Mouse (Mus musculus) ovary, postnatal 36 days (tissue): ENCODE data around the gene Vamp9.

ENCODE experiments used
- DNase-seq: peaks from one replicate; pipeline ENCODE4 v3.0.0; 2022; ENCODE audit warnings: low spot score, mixed read lengths

The Vamp9 gene

GRCm38 (mm10) chr5:99906181-99906956 is at the start of gene Vamp9:
TSS of gene Vamp9 (plus strand) at chr5:99906254.
- DNase-seq, result peak; percentile 93

- no peak for DNase-seq
These were observed 48.9 kb upstream of the Vamp9 start for GRCm38 (mm10) chr5:99857106-99857637.

- DNase-seq, result no peak
These were observed 46.2 kb upstream of the Vamp9 start for GRCm38 (mm10) chr5:99859637-99860433.

- no peak for DNase-seq
These were observed 44.2 kb upstream of the Vamp9 start for GRCm38 (mm10) chr5:99861816-99862215.

- no peak for DNase-seq
These were observed 42.2 kb upstream of the Vamp9 start for GRCm38 (mm10) chr5:99863656-99864380.

- no peak for DNase-seq
These were observed 40.3 kb upstream of the Vamp9 start for GRCm38 (mm10) chr5:99865779-99866178.

GRCm38 (mm10) chr5:99868286-99868685 is 37.8 kb upstream of the Vamp9 start:
- no peak for DNase-seq

- no peak for DNase-seq
These were observed 37.1 kb upstream of the Vamp9 start for GRCm38 (mm10) chr5:99868923-99869322.

- DNase-seq, result no peak
These were observed 28.5 kb upstream of the Vamp9 start for GRCm38 (mm10) chr5:99877565-99877964.

- DNase-seq, result no peak
These were observed 23.6 kb upstream of the Vamp9 start for GRCm38 (mm10) chr5:99882441-99882840.

GRCm38 (mm10) chr5:99884035-99884434 is 22.0 kb upstream of the Vamp9 start:
- no peak for DNase-seq

- no peak for DNase-seq
These were observed 18.9 kb upstream of the Vamp9 start for GRCm38 (mm10) chr5:99887133-99887532.

GRCm38 (mm10) chr5:99891516-99892441 is 14.3 kb upstream of the Vamp9 start:
- peak; percentile 34 for DNase-seq

GRCm38 (mm10) chr5:99900041-99900440 is 6.0 kb upstream of the Vamp9 start:
- DNase-seq, result peak; percentile 30

GRCm38 (mm10) chr5:99905731-99906130 is 323 bp upstream of the Vamp9 start:
- no peak for DNase-seq

GRCm38 (mm10) chr5:99915494-99915893 is 9.4 kb downstream of the Vamp9 start:
- DNase-seq, result no peak

GRCm38 (mm10) chr5:99922033-99922432 is 16.0 kb downstream of the Vamp9 start:
- DNase-seq, result no peak

GRCm38 (mm10) chr5:99927951-99928350 is 21.9 kb downstream of the Vamp9 start:
- DNase-seq, result no peak

GRCm38 (mm10) chr5:99931910-99932309 is 25.9 kb downstream of the Vamp9 start:
- no peak for DNase-seq

GRCm38 (mm10) chr5:99939440-99939839 is 33.4 kb downstream of the Vamp9 start:
- DNase-seq, result no peak

- DNase-seq, result no peak
These were observed 35.2 kb downstream of the Vamp9 start for GRCm38 (mm10) chr5:99941273-99941672.
